Mouse (Mus musculus) testis, adult 2 months (tissue): ENCODE data around the gene Filip1.

Experiments
- CTCF ChIP-seq: fragments of 200-500 bp; IDR thresholded peaks from 2 replicates; pipeline ENCODE4 v1.5.1; 2012; ENCODE audit warnings: low read depth, mild to moderate bottlenecking, inconsistent platforms, low read length, moderate library complexity; ENCODE audit not compliant: control insufficient read depth, insufficient read depth, insufficient replicate concordance
- POLR2A ChIP-seq: fragments of 200-500 bp; IDR thresholded peaks from 2 replicates; pipeline ENCODE4 v1.6.1; 2012; ENCODE audit warnings: low read depth, mild to moderate bottlenecking, inconsistent platforms, low read length, moderate library complexity; ENCODE audit not compliant: control insufficient read depth

GRCm38 (mm10) chr9:79842615-79843014 lies 170.0 kb downstream of the Filip1 start:
- TF ChIP-seq CTCF, result no peak
- TF ChIP-seq POLR2A, result no peak
